Mouse (Mus musculus) hindbrain, embryonic 12.5 days (tissue): ENCODE results near the gene Krt76. TPM values are rescaled to one million over a fixed set of nuclear protein-coding genes. Genes with fewer than 3 reads are reported as not detected.
A peak's percentile ranks its signal among the peaks of the same experiment; 100 is the strongest.

Source experiments
- ATAC-seq: fragments of 200-750 bp; cut with Nextera tagmentation; 2 replicates; pipeline ENCODE4 v1.8.0; 2017; ENCODE audit warnings: moderate TSS enrichment; ENCODE audit not compliant: low FRiP score
- H3K27ac ChIP-seq: fragments of 300-500 bp; sonication (generic); 2 replicates; pipeline ENCODE4 v1.5.1; 2016; ENCODE audit warnings: mild to moderate bottlenecking
- H3K27me3 ChIP-seq: fragments of 300-500 bp; sonication (generic); 2 replicates; pipeline ENCODE4 v1.6.1; 2016; ENCODE audit warnings: mild to moderate bottlenecking
- H3K36me3 ChIP-seq: fragments of 300-500 bp; sonication (generic); 2 replicates; pipeline ENCODE4 v1.6.1; 2016; ENCODE audit warnings: mild to moderate bottlenecking
- H3K4me1 ChIP-seq: fragments of 300-500 bp; sonication (generic); 2 replicates; pipeline ENCODE4 v1.6.1; 2016
- H3K4me2 ChIP-seq: fragments of 300-500 bp; sonication (generic); replicated peaks from 2 replicates; pipeline ENCODE4 v1.6.1; 2016; ENCODE audit warnings: mild to moderate bottlenecking
- H3K4me3 ChIP-seq: fragments of 300-500 bp; sonication (generic); 2 replicates; pipeline ENCODE4 v1.5.1; 2016; ENCODE audit warnings: mild to moderate bottlenecking
- H3K9ac ChIP-seq: fragments of 300-500 bp; sonication (generic); 2 replicates; pipeline ENCODE4 v1.6.1; 2016; ENCODE audit warnings: mild to moderate bottlenecking, moderate library complexity
- H3K9me3 ChIP-seq: fragments of 300-500 bp; sonication (generic); replicated peaks from 2 replicates; pipeline ENCODE4 v1.6.1; 2016; ENCODE audit warnings: mild to moderate bottlenecking
- WGBS: fragments of 180-500 bp; shearing (Covaris S2); methylation state at CpG from one replicate; pipeline ENCODE4 v1.1.7; 2016; 5-methylcytosine and 5-hydroxymethylcytosine counted together
- microRNA-seq: library from miRNA; unstranded; fragments of <30 nt; microRNA quantifications from one replicate; pipeline ENCODE4, GENCODE M21; 2017
- polyA plus RNA-seq: library from polyadenylated mRNA; unstranded; fragments of >200 nt; fragmentation: Nextera tagmentation; extraction: Ambion mirVana; gene quantifications from 2 replicates; pipeline ENCODE4 v1.2.1, GENCODE M21; 2016

The Krt76 gene
- polyA plus RNA-seq, 1 experiment from 2014 or later, result not detected

DNA sequence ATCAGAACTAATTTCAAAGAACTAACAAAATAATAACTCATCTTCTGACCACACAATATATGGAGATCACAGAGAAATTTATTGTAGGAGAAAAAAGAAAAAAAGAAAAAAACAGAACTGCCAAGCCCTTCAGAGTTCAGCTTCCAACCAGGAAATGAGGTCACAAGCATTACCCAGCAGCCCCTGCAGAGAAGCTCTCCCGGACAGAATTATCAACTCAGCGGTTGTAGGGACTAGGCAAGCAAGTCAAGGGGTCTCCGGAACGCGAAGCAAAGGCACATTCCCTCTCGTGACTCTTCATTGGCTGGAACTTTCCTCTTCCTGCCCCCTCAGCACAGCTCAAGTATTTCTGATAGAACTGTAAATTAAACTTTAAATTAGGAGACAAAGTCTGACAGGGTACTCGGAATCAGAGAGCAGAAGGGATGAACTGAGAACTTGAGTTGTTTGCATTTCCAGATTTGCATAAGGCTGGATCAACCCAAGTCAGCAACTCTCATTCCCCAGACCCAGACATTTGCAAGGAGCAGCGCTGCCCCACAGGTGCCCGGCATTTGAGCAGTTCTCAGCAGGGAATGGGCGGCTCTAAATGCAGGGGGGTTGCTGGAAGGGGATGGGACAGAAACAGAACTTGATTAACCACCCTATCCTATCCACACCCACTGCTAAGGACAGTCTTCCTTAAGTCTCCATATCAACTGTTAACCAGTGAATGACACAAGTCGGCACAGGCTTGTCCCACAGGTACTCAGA, 33.9 kb downstream of the Krt76 start:
- H3K27me3 ChIP-seq, result peaks cover 66% of the 10 kb centered on the region
- 6% methylated on average over 11 of the region's 11 CpGs for WGBS

DNA sequence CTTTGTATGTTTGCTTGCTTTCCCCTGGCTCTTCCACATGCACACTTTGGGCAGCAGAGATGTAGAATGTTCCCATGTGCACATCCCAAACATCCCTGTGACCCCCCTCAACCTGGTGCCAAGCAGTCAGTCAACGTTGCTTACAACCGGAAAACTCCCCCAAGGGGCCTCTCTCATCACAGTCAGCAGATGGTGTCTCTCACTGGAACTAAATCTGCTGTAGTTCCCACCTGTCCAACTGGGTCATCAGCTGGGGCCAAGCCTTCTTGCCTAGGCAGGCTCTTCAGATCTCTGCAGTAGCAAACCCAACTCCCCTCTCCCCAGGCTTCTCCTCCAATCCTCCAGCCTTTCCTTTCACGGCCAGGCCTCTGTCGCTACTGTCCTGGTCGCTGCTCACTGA, 36.0 kb downstream of the Krt76 start:
- no peak overlapping the region for H3K27ac ChIP-seq
- no peak overlapping the region for H3K4me3 ChIP-seq
- no peak overlapping the region for H3K4me2 ChIP-seq
- no peaks in the 10 kb centered on the region for H3K36me3 ChIP-seq
- ATAC-seq, result no peak
- H3K9me3 ChIP-seq, result no peaks in the 10 kb centered on the region
- peaks cover 23% of the 10 kb centered on the region for H3K4me1 ChIP-seq
- peaks cover 71% of the 10 kb centered on the region for H3K27me3 ChIP-seq
- no peak overlapping the region for H3K9ac ChIP-seq
- 62% methylated on average over 5 of the region's 5 CpGs for WGBS

More for the DNA sequence above, 33.9 kb downstream of the Krt76 start:
- H3K9ac ChIP-seq, result no peak overlapping the region
- H3K4me3 ChIP-seq, result no peak overlapping the region
- ATAC-seq, result 0 out of 2 replicates have a peak, but pooled peaks have one; percentile 13
- peaks cover 23% of the 10 kb centered on the region for H3K4me1 ChIP-seq
- H3K36me3 ChIP-seq, result no peaks in the 10 kb centered on the region
- no peaks in the 10 kb centered on the region for H3K9me3 ChIP-seq
- H3K27ac ChIP-seq, result no peak overlapping the region
- peak overlapping the region; percentile 78 for H3K4me2 ChIP-seq

DNA sequence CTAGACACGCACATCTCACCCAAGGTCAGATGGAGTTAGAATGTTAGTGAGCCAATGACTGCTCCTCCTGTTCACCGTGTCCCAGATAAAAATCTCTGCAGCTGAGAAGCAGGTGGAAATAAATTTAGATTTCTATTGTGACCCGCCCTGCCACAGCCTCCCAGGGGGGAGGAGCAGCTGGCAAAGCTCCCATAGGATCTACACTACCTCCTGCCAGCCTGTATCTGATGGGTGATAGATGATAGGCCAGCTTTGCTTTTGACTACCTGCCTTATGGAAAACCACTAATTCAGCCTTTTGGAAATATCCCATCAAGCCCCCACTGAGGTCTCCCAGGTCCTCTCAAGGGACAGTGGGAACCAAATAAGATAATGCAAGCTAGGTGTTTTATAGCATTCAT, 37.0 kb downstream of the Krt76 start:
- Histone ChIP-seq H3K4me1 (peaks cover 22% of the 10 kb centered on the region), H3K4me2 (no peak overlapping the region), H3K4me3 (no peak overlapping the region), H3K9me3 (no peaks in the 10 kb centered on the region), H3K9ac (no peak overlapping the region), H3K36me3 (no peaks in the 10 kb centered on the region), H3K27ac (no peak overlapping the region), H3K27me3 (peaks cover 65% of the 10 kb centered on the region)
- WGBS, result 67% methylated on average over 3 of the region's 3 CpGs
- ATAC-seq, result no peak

DNA sequence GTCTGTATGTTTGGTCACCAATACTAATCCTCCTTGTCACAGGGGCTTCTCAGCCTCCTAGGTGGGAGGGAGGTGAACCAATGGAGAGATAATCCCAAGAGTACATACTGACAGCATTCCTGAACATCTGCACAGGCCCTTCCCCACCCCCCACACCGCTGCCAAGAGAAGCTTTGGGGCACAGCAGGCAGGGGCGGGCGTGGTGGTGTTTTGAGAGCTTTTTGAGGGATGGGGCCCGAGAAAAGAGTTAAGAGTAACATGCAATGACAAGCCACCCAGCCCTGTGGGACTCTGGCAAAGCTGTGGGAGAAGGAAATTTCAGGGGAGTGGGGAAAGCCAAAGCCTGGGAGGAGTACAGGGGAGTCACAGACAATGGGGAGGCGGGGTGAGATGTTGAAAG, 38.4 kb downstream of the Krt76 start:
- no peaks in the 10 kb centered on the region for H3K9me3 ChIP-seq
- no peak for ATAC-seq
- WGBS, result 17% methylated on average over 5 of the region's 5 CpGs
- no peak overlapping the region for H3K9ac ChIP-seq
- H3K4me2 ChIP-seq, result no peak overlapping the region
- no peaks in the 10 kb centered on the region for H3K36me3 ChIP-seq
- H3K4me3 ChIP-seq, result no peak overlapping the region
- H3K27me3 ChIP-seq, result peaks cover 58% of the 10 kb centered on the region
- H3K4me1 ChIP-seq, result peaks cover 11% of the 10 kb centered on the region; the same call in 1 of the 2 replicates
- no peak overlapping the region for H3K27ac ChIP-seq

DNA sequence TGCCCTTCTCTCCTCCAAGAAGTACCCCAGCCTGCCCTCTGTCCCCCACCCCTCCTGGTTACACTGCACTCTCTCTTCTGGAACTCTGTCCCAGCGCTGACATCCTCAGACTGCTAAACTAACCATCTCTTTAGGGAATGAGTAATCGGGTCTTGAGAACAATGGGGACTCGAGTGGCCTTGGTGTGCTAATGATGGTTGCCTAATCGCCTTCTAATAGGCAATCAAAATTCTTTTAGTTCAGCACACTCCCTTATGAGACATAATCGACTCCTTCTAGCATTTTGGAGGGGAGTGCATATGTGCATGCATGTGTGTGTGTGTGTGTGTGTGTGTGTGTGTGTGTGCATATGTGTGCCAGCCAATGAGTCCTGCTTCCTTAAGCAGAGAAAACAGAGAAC, 40.1 kb downstream of the Krt76 start:
- H3K27me3 ChIP-seq, result peaks cover 42% of the 10 kb centered on the region
- no peak for ATAC-seq
- 40% methylated on average over 5 of the region's 5 CpGs for WGBS

DNA sequence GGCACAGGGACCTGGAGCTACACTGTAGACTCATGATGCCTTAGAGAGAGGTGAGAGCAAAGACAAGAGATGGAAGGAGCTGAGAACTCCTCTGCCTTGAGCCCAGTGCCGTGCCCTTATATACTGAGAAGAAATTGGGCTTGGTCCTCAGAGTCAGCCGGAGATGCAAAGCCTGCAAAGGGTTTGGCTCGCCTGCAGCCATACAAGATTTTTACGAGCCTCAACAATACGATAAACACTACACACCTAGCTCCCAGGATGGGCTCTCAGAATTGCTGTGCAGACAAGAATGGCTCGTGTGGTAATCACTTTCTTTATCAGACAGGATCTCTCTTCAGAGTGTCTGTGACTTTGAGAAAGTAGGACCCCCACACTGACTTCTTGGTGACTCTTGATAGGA, 42.0 kb downstream of the Krt76 start, which contains the start of gene Krt1:
TSS of gene Krt1 (minus strand) at position 101 of the 400 bp plus-strand sequence.
- Histone ChIP-seq H3K9me3 (no peaks in the 10 kb centered on the region), H3K9ac (no peak within 1 kb of the TSS), H3K36me3 (no peaks in the 10 kb centered on the region), H3K27me3 (peaks cover 33% of the 10 kb centered on the region), H3K4me2 (no peak within 1 kb of the TSS), H3K27ac (no peak within 1 kb of the TSS), H3K4me3 (no peak within 1 kb of the TSS), H3K4me1 (peaks cover 9% of the 10 kb centered on the region)
- 92% methylated on average over 6 of the region's 6 CpGs for WGBS
- ATAC-seq, result no peak

More for the DNA sequence above, 40.1 kb downstream of the Krt76 start:
- Histone ChIP-seq H3K36me3 (no peaks in the 10 kb centered on the region), H3K9me3 (no peaks in the 10 kb centered on the region), H3K4me2 (no peak overlapping the region), H3K4me3 (no peak overlapping the region), H3K4me1 (0 out of 2 replicates have a peak, but pooled peaks cover 6% of the 10 kb centered on the region), H3K27ac (no peak overlapping the region), H3K9ac (no peak overlapping the region)

DNA sequence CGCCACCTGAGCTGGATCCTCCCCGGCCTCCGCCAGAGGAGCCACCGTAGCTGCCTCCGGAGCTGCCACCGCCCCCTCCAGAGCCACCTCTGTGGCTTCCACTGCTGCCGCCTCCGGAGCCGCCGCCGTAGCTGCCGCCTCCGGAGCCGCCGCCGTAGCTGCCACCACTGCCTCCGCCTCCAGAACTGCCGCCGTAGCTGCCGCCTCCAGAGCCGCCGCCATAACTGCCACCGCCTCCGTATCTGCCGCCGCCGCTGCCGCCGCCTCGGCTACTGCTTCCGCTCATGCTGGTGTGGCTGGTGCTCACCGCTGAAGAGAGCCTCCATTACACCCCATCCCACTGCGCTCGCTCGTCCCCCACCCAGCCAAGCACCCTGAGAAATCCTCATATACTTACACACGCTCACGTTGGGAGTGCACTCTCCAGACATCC, 46.7 kb downstream of the Krt76 start:
- no peaks in the 10 kb centered on the region for H3K9me3 ChIP-seq
- under 1% methylated on average over 36 of the region's 37 CpGs for WGBS
- peaks cover 12% of the 10 kb centered on the region for H3K27me3 ChIP-seq
- H3K4me3 ChIP-seq, result peak overlapping the region; percentile 50
- peak; percentile 64 for ATAC-seq
- peak overlapping the region; percentile 64 for H3K27ac ChIP-seq
- no peaks in the 10 kb centered on the region for H3K36me3 ChIP-seq
- peak overlapping the region; percentile 71 for H3K9ac ChIP-seq
- H3K4me2 ChIP-seq, result peak overlapping the region; percentile 74
- peaks cover 7% of the 10 kb centered on the region for H3K4me1 ChIP-seq

DNA sequence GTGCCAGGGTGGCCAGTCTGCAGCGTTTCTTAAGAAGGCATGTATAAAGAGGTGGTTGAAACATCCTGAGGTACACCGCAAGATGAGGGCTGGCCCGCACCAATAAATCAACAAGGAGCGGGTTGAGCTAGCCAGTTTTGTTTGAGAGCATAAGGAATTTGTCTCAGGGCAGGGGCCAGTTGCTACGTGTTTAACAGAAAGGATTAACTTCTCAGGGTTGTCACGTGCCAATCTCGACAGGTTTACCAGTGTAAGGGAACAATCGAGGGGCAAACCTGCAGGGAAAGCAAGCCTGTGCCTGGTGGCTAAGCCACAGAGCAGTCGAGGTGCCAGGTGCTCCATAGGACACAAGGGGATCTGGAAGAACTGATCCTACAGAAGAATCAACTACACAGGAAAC, 49.5 kb downstream of the Krt76 start:
- no peak for ATAC-seq
- H3K36me3 ChIP-seq, result no peaks in the 10 kb centered on the region
- H3K27me3 ChIP-seq, result peaks cover 6% of the 10 kb centered on the region
- no peaks in the 10 kb centered on the region for H3K9me3 ChIP-seq
- no peak overlapping the region for H3K9ac ChIP-seq
- peaks cover 7% of the 10 kb centered on the region for H3K4me1 ChIP-seq
- H3K4me3 ChIP-seq, result no peak overlapping the region
- no peak overlapping the region for H3K27ac ChIP-seq
- H3K4me2 ChIP-seq, result no peak overlapping the region
- WGBS, result 73% methylated on average over 9 of the region's 9 CpGs

DNA sequence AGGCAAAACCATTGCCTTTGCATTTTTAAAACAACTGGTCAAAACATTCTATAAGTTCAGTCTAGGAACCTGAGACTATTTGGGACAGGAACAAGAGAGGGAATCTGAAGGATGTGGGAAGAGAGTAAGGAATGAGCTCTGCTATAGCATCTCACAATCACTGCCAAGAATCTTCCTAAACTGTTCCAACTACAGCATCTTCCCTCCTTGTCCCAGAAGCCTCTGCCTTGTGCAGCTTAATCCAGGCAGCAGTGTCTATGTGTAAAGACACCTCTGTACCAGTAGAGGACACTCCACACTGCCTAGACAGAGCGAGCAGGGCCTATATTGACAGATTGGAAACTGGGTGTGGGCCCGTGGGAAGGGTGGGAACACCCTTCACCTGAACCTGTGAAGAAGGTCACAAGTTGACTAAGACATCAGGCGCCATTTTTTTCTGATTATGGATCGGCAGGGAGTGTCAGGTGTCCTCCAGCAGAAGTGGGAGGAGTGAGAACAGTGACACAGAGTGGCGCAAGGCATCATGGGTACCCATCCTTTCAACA, 57.9 kb downstream of the Krt76 start:
- Histone ChIP-seq H3K4me1 (no peaks in the 10 kb centered on the region), H3K9ac (no peak overlapping the region), H3K9me3 (no peaks in the 10 kb centered on the region), H3K36me3 (no peaks in the 10 kb centered on the region), H3K27ac (no peak overlapping the region), H3K27me3 (no peaks in the 10 kb centered on the region), H3K4me3 (no peak overlapping the region), H3K4me2 (no peak overlapping the region)
- WGBS, result 68% methylated on average over 5 of the region's 5 CpGs
- ATAC-seq, result no peak

Small RNAs within 50 kb of the gene (microRNA-seq; reads per million reads assigned to microRNA genes)
- gene Gm44356, result not detected

Other genes with a start within 250 kb of the Krt76 start
- gene Gm5478, start 245.5 kb downstream of the Krt76 start, polyA plus RNA-seq, result not detected in 2 replicates
- not detected in 2 replicates for gene Krt6b, start 212.6 kb downstream of the Krt76 start, polyA plus RNA-seq
- not detected in 2 replicates for gene Krt6a, start 198.6 kb downstream of the Krt76 start, polyA plus RNA-seq
- 14.1 and 16.6 TPM in 2 replicates for gene Krt5, start 180.0 kb downstream of the Krt76 start, polyA plus RNA-seq
- not detected in 2 replicates for gene Krt71, start 149.8 kb downstream of the Krt76 start, polyA plus RNA-seq
- gene Krt72, start 106.5 kb downstream of the Krt76 start, polyA plus RNA-seq, result not detected in 2 replicates
- 0.57 and 0.65 TPM in 2 replicates for gene Krt73, start 90.6 kb downstream of the Krt76 start, polyA plus RNA-seq
- not detected in 2 replicates for gene Krt2, start 74.8 kb downstream of the Krt76 start, polyA plus RNA-seq
- gene Krt1, start 42.1 kb downstream of the Krt76 start, polyA plus RNA-seq, result 4.2 and 4.4 TPM in 2 replicates
- gene Krt77, start 23.2 kb downstream of the Krt76 start, polyA plus RNA-seq, result not detected in 2 replicates
- 0.21 TPM in 1 of 2 replicates, not detected in the other for gene Krt4, start 31.8 kb upstream of the Krt76 start, polyA plus RNA-seq
- not detected in 2 replicates for gene Krt79, start 47.4 kb upstream of the Krt76 start, polyA plus RNA-seq
- not detected in 2 replicates for gene Krt78, start 61.4 kb upstream of the Krt76 start, polyA plus RNA-seq
- 18.2 and 28.2 TPM in 2 replicates for gene Krt8, start 111.6 kb upstream of the Krt76 start, polyA plus RNA-seq
- gene Krt18, start 135.3 kb upstream of the Krt76 start, polyA plus RNA-seq, result 19.8 and 30.0 TPM in 2 replicates
- gene Eif4b, start 180.9 kb upstream of the Krt76 start, polyA plus RNA-seq, result 94.0 and 97.1 TPM in 2 replicates
- gene Tns2, start 207.5 kb upstream of the Krt76 start, polyA plus RNA-seq, result 21.8 and 22.7 TPM in 2 replicates
- 28.1 and 29.2 TPM in 2 replicates for gene Spryd3, start 243.3 kb upstream of the Krt76 start, polyA plus RNA-seq